Mouse (Mus musculus) cerebral cortex, adult 2 months (tissue): ENCODE results near the gene Stx1a.

ENCODE experiments used
- WGBS: fragments of 180-500 bp; shearing (Covaris S2); methylation state at CpG from one replicate; pipeline ENCODE4 v1.1.7; 2018; 5-methylcytosine and 5-hydroxymethylcytosine counted together

Stx1a gene

GRCm38 (mm10) chr5:135086871-135087270 lies 63.6 kb downstream of the Stx1a start:
- 77% methylated on average over 4 of the region's 4 CpGs for WGBS

- WGBS = 9% methylated on average over 39 of the region's 39 CpGs
Measured at GRCm38 (mm10) chr5:135089653-135090052, 66.4 kb downstream of the Stx1a start, which contains the start of gene Mlxipl. Mlxipl (plus strand) TSS chr5:135089890.
